Mouse (Mus musculus) left cerebral cortex, postnatal 25 days (tissue): ENCODE measurements at regions not wholly inside any gene's neighbourhood (a gene's known extent, or its start where the extent isn't known, plus 50 kb on each side); places are given as distances from the start of the nearest gene placed in this dataset.
"Not testable (repeated sequence)": the region's sequence is repeated elsewhere in the genome, so short reads cannot be mapped to it uniquely, and the experiment has no call there.

ENCODE experiments used
- DNase-seq, 2 experiments: peaks; one replicate each; pipeline ENCODE4 v3.0.0; 2022; ENCODE audit warnings: low spot score in 2 of 2, mixed read lengths in 1 of 2
- intact Hi-C: fragments of 180-260 bp; cut with DNase I; formaldehyde crosslinking; loops from one replicate; pipeline ENCODE4 v1.15.1; 2025

DNA sequence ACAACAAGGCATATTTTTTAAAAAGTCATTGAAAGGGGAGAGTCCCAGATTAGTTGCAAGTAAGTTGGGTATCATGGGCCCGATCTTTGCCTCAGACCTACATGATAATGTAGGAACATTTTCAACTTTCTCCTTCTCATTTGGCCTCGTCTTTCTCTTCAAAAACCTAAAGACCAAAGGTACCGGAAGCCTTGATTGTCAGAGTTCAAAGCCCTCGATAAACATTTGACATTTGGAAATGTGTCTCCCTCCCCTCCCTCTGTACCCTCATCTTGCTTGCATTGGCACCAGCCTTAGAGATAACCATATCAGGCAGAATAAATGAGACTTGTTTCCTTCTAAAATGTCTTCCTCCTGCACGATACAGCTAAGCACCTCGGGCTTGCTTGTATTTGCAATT lies 302.8 kb downstream of the Ets1 start:
- DNase-seq, result no peak
- intact Hi-C loops, result no loop called here

DNA sequence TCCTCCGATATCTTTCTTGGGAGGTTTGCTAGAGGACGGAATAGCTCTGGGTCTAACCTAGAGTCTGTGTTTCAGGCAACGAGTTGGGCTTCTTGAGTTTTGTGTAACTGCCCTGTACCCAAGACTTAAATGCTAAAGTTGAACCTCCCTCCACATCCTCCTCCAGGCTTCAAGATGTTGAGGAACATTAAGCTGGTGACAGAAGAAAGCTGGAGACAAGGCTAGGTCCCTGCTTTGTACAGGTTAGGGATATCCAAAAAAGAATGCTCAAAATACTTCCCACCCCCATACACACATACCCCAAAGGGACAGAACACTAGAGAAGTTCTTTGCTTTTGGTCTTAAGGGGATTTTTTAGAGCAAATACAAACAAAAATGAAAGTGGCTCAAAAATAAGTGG lies 303.6 kb downstream of the Ets1 start:
- intact Hi-C loops, result loop anchor here (1.0 to 10.0 kb wide), 7 partner anchors 143 to 532 kb away; no protein-coding TSS in a partner anchor
- DNase-seq, result no peak

DNA sequence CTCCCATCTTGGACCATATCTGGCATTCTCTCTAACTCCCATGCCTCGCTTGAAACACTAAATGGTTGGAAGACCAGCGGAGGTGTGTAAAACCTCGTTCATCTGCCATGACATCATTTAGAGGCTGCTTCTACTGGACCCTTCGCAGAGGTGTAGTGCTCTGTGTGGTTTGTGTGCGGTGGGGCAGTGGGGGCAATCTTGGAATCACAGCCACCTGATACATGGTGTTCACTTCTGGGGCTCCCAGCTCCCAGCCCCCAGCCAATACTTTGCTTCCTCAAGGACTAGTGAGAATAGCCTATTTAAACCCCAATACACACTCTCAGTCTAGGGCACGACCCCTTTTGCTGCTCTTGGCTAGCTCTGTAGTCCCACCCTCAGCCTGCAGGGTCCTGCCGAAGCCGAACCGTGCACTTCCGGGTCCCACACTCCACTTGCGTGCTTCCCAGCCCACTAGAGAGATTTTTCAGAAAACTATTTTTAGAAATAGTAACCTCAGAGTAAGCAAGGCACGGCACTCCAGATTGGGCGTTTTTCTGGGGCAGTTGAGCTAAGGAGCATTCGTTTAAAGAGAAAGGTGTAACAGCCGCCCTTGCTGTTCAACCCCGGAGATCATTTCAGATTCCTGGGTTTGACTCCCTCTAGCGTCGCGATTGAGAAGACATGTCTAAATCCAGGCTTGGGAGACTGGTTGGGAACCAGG lies 304.2 kb downstream of the Ets1 start:
- intact Hi-C loops, result loop anchor here (1.0 to 10.0 kb wide), 7 partner anchors 142 to 533 kb away; no protein-coding TSS in a partner anchor
- peak; percentile 80 to 81 for DNase-seq

DNA sequence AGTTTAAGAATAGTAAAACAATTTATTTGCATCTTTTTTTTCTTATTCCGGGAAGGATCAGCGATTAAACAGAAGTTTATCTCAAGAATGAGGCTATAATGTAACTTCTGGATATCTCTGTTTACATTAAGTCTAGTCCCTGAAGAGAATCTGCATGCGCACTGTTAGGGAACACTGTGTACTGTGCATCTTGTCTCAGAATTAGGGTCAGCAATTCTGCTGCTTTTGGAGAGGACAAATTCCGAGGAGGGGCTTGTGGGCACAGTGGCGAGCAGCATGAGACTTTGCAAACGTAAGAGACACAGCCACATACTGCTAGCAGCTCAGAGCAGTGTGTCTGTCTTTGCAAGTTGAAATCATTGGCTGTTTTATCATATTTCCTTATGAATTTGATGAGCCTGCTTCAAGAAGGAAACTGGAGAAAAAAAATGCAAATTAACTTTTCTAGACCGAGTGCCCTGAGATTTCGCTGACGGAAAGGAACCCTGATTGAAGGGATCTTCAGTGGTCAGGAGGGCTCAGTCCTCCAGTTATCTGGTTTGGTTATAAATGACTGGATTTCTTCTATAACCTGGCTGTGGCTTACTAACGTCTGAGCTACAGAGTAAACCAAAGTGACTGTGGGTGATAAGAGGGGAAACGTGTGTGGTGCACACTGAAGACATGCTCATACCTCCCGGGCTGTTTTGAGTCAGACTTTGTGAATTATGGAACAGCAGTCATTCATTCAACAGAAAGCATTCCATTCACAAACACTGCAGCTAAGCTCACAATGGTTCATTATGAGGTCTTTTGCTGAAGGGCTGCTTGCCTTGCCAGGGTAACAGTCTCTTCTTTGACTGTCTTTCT lies 305.1 kb downstream of the Ets1 start:
- intact Hi-C loops, result loop anchor here (1.0 to 10.0 kb wide), 7 partner anchors 141 to 534 kb away; no protein-coding TSS in a partner anchor
- no peak for DNase-seq

DNA sequence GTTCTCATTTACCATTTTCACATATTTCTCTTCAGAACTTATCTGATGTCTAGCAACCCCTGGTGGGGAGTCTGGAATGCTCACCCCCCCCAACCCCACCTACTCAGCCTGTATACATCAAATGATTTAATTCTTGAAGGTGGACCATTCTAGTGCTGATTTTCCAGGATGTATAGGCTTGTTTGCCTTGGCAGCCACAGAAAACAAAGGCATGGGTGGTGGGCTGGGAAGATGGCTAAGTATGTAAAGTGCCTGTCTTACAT lies 305.7 kb downstream of the Ets1 start:
- no peak for DNase-seq
- intact Hi-C loops, result loop anchor here (5.0 to 10.0 kb wide), 6 partner anchors 141 to 534 kb away; no protein-coding TSS in a partner anchor

DNA sequence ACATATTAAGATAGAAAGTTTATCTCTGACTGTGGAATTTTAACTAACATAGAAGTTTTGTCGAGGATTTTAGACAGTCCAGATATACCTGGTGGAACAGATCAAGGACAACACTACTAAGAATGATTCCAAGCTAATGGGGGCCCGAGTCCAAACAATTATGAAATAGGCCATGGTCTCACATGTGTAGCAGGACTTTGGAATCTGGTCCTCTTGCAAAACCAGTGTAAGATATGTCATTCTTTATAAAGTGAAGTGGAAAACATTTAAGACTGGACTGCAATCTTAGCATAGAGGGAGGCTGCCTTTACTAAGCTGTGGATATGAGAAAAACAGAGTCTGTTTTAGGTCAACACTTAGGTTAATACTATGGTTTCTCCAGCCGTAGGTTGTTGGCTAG lies 311.2 kb downstream of the Ets1 start:
- no peak for DNase-seq
- intact Hi-C loops, result loop anchor here (10.0 kb wide), 1 partner anchor 298 kb away; no protein-coding TSS in a partner anchor

DNA sequence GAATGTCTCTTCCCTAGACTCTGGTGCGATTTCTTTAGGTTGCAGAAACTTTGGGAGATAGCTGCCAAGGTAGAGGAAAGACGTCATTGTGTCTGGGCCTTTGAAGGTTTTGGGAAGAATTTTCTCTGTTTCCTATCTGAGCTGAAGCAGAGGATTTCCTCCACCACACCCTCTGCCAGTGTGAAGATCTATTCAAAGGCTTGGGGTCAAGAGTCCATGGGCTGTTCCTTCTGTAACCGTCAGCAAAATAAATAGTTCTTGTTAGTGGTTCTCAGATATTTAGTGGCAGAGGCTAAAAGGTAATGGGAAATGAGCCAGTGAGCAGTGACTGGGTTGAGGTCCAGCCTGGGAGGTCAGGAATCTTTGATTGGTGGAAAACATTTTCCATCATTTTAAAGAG lies 313.0 kb downstream of the Ets1 start:
- intact Hi-C loops, result loop anchor here (10.0 kb wide), 1 partner anchor 296 kb away; no protein-coding TSS in a partner anchor
- DNase-seq, result no peak

DNA sequence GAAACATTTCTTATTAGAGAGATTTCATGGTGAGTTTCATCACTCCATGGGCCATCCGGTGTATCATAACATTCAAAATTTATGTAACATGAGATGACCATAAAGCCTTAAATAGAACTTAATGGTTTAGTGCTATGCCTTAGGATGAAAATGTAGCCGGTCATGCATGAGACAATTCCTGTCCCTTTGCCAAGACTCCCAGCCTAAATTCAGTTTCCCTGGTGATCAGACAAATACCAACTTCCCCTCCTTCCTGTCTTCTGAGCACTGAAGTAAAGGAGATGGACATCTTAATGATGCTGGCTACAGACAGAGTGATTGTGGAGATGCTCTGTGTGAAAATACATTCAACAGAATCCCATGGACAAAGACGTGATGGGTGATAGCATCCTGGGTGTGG lies 322.7 kb downstream of the Ets1 start:
- intact Hi-C loops, result no loop called here
- DNase-seq, result no peak

DNA sequence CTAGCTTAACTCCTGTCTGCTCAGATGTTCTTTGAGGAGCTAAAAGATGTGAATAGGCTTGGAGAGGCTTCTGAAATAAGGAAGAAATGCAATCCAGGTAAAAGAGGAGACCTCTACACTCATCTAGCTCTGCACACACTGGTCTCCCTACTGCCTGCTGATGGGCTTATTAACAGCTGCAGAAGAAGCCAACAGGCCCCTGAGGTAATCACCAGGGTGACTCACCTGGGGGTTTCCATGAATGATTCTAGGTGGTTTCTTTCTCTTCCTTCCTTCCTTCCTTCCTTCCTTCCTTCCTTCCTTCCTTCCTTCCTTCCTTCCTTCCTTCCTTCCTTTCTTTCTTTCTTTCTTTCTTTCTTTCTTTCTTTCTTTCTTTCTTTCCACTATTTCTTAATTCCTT lies 323.4 kb downstream of the Ets1 start:
- DNase-seq, intact Hi-C loops: not testable (repeated sequence)

DNA sequence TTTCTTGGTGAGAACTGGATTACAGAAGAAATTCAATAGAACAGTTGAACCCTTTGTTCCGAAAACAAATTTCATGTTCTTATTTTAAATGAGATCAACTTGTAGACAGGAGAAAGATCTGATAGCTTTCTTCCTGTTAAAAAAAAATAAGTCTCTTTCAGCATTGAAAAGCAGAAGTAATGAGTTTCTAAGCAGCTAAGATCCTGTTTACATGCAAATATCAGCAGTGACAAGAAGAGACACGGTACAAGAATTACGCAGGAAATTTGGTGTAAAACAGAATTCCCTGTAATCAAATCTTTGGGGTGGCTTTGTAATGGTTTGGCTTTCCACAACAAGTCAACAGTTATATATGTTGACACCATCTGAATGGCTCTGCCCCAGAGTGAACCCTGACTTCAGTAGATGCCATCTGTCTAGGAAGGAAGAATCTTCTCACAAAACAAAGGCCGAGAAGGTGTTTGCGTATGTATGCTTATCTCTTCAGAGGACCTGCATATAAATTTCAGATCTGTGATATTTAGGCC lies 326.7 kb downstream of the Ets1 start:
- intact Hi-C loops, result no loop called here
- no peak for DNase-seq

DNA sequence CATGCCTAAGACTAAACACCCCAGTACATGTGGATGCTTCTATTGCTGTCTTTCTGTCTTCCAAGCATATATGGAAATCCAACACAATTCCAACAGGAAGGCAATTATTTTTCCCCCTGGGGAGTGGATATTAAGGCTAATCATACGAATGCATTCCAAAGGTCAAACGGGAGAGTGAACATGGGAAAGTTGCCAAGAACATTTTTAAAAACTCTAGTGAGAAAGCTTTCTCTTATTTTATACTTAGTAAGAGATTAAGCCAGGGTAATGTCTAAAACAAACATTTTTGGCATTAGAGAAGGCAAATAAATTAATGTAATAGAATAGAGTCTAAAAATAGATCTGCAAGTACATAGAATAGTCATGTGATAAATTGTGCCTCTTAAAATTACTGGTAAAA lies 332.4 kb downstream of the Ets1 start:
- DNase-seq, result no peak
- intact Hi-C loops, result no loop called here

DNA sequence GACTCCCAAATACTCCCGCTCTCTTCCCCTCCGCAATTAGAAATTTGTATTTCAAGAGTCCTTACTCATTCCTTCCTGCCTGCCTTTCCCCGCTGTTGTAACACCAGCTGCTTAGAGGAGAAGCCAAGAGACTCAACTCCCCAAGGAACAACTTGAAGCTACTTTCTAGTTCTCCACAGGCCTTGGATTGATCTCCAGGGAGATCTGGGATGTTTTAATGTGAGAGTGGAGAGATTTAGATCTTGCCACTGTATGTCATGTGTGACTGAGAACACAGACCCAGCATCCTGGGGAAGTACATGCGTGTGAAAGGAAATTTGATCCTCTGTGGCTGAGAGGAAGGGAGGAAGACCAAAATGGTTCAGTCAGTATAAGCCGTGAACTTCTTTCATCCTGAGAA lies 335.4 kb downstream of the Ets1 start:
- intact Hi-C loops, result no loop called here

DNA sequence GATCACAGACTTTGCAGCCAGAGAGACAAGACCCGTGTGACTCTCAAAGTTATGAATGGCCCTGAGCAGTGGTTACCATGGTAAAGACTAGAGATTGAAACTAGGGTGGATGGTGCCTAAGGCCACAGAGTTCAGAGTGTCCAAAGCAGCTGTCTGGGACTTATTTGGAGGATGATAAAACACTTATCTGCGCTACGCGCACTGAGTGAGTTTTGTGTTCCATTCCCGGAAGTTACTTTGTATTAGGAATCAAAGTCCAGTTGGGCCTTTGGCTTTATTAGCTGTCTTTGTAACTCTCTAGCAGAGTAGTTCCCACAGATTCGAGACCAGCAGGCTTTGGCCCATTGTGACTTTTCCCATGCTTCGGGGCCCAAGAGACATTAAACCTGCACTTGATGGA lies 335.9 kb downstream of the Ets1 start:
- intact Hi-C loops, result no loop called here
- DNase-seq, result no peak

More for the DNA sequence above, 335.4 kb downstream of the Ets1 start:
- DNase-seq, result no peak

DNA sequence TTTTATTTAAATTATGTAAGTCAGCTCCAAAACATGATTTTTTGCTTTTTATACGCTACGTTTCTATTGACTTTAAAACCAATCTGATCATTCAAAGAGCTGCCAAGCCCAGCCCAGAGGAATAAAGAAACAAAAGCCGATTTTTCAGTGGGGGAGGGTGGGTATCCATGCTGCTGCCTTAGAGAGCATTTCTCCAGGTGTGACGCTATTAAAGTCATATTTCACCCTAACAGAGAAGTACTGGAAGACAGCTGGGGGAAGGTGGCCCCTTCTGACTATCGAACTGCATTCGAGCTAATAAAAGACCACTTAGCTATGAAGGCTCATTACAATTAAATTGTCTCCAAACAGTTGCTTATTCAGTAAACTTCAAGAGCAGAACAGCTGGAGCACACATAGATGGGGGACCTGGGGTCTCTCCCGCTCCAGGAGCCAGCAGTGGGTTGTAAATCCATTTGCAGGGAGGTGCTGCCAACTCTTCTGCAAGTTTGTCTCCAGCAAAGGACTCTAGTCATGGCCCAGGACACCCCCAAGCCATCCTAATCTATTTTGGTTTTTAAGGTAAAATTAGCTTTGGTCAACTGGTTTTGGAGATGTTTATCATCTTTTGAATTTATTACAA lies 336.5 kb downstream of the Ets1 start:
- intact Hi-C loops, result no loop called here
- DNase-seq, result no peak

DNA sequence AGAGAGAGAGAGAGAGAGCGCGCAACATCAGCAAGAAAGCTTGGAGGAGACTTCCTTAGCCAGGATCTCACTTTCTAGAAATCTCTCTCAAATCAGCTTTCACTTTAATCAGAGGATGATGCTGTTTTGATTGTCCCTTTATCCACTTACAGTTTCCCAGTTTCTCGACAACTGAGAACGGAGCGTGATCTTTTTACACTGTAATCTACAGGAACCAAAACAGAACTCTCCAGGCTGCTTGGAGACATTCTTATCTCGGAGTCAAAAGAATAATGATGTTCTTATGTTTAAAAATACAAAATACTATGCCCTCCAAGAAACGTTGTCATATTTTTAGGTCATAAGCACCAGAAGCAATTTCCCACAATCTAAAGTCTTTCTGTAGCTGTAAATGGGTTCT lies 341.7 kb downstream of the Ets1 start:
- intact Hi-C loops, result no loop called here

DNA sequence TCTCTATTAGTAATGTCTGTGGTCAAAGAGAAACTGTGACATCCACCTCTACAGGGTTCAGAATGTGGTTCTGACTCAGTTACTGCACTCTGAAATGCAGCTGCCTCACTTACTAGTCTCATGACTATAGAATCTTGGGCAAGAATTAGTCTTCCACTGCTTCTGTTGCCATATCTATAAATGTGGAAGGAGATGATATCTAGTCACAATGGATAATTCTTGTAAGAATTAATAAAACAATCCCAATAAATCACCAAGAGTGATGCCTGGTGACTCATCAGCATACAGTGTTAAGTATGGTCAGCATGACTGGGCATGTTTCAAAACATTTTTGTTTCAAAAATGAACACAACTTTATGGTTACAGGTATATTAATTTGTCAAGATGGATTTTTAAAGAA lies 344.8 kb downstream of the Ets1 start:
- intact Hi-C loops, result no loop called here

More for the DNA sequence above, 341.7 kb downstream of the Ets1 start:
- DNase-seq, result no peak

DNA sequence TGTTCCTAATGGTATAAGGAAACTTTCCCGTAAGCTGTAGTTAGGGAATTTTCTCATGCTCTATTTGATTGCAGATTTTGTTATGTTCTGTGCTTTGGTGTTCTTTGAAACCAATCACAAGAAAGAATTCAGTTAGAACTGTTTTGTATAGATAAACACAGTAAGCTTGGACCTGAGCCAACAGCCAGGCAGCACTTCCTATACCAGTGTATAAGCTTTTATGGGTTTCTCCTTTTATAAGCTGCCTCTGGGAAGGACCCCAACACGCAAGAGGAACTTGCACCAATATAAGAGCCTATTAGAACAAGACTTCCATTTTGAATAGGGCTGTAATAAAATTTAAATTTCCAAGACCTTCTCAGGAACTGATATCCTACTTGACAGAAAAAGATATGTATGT lies 347.2 kb downstream of the Ets1 start:
- no peak for DNase-seq
- intact Hi-C loops, result no loop called here

More for the DNA sequence above, 344.8 kb downstream of the Ets1 start:
- no peak for DNase-seq

DNA sequence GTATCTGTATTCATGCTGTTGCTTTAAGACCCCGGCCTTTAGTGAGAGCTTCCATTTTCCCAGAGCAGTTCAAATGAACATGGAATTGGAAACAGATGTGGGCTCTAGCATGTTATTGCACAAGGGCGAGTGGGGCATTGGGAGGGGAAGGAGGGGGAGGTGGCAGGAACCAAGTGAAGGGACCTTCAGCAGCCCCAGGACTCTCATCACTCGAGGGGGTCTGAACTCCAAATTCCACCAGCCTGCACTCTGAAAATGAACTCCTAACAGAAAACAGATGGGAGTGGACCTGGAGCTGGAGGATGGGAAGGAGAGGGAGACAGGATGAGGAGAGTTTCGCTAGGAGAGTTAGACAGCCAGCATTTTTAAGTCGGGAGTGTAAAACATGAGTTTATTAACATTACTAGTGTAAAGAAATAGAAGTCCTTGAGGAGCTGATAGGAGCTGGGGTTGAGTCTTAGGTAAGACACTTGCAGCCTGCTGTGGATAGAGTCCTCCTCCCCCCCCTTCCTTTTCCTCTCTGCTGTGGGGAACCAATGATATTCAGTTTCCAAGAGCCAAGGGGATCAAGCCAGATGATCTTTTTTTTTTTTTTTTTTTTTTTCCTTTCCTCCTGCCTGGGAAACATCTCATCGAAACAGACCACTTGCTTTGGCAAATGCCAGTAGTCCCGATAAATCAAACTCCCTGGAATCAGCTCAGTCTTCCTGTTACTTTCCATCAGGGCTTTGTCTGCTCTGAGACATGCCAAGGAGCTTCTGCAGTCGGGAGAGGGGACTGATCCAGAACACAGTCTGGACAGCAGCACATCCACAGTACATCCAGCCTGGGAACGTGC lies 351.0 kb downstream of the Ets1 start:
- DNase-seq, result no peak

DNA sequence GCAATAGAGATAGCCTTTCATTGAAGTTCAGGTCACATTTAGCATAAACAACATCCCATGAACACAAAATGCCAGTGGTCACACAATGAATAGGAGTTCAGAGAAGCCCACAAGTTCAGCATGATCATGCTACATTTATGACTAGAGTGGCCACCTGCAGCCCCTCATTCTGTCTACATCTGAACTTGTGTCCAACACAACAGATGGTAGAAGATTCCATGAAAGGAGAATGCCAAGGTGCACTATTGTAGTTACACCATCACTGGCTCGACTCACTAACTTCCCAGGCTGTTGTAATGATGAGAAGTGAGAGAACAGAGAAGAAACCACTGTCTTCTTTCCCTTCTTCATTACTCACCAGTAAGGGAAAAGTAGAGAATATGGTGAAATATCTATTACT lies 353.0 kb downstream of the Ets1 start:
- no peak for DNase-seq
- intact Hi-C loops, result no loop called here

More for the DNA sequence above, 351.0 kb downstream of the Ets1 start:
- intact Hi-C loops, result no loop called here
